Mouse (Mus musculus) urinary bladder, postnatal 14 days (tissue): ENCODE data around the gene Arl4c.

Experiments used
- DNase-seq: peaks from one replicate; pipeline ENCODE4 v3.0.0; 2021; ENCODE audit warnings: low spot score

Arl4c gene

DNA sequence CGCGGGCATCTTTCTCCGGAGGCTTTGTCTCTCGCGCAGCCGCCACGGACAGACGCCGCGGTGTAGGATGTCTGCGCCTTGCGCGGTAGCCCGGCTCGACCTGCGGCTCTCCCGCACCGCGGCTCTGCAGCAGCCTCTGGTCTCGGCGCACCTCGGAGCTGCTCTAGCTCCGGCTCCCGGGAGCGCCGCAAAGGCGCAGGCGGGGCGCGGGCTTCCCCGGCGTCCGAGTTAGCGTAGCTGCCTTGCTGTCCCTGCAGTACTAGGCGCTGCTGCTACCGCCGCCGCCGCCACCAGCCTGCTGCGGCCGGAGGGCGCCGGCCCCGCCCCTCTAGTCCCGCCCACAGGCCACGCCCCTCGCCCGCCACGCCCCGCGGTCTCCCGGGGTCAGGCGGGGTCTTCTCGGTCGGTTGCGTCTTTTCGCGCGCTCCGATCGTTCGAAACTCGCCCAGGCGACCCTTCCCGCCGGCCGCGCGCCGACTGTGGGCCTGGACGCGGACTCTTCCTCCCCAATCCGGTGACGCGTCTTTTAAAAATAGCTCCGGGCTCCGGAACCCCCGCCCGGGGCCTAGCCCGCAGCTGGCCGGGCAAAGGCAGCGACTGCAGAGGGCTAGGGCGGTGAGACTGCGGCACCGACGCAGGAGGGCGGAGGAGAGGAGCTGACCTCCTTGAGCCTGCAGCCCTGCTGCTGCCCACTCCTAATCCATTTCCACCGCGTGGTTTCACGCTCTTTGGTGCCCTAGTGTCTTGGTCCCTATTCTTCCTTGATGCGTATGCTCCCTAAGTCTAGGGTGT, at the start of gene Arl4c:
TSS of gene Arl4c (minus strand) at position 352 of the 792 bp plus-strand sequence.
- peak; percentile 80 for DNase-seq

DNA sequence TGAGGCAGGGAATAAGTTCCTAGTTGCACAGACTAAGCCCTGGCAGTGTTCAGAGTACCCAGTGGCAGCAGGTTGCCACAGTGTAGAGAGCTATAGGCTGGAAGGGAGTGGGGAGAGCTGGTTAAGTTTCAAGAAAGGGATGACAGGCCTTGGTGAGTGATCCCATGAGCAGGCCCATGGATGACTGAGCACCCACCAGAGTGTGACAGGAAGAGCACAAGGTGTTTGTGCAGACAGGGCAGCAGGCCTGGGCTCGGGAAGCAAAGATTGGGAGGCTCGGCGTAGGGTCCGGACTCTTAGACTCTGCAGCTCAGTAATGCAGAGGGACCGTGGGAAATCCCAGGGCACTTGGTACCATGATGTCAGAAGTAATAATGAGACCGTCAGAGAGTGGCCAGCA, 49.3 kb upstream of the Arl4c start:
- no peak for DNase-seq

DNA sequence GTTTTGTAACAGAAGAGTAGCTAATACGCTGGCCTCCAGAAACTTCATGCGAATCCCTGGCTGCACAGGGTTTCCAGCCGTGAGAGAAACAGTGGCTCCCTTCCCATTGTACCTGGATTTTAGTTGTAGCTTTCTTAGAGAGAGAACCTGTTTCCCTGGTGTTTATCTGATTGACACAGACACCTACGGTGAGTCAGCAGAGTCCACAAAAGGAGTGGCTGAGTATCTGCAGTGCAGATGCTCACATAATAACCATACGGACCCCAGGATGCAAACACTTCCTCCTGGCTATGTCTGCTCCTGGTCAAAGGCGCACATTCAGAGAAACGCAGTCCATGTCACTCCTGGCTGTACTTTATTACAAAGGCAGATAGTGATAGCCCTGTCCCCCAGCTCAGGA, 48.6 kb upstream of the Arl4c start:
- peak; percentile 9 for DNase-seq

DNA sequence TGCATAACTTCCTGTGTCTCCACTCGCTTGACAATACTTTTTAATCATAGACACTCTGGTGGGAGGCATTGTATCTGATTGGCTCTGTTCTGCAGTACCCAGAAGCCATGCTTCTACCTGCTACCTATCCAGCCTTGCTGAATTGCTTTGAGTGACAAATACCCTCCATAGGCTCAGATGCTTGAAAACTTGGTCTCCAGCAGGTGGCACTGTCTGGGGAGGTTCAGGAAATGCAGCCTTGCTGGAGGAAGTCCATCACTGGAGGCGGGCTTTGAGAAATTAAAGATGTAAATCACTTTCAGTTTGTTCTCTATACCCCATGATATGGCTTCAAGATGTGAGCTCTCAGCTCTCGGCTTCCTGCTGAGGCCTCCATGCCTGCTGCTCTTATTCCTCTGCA, 48.1 kb upstream of the Arl4c start:
- peak; percentile 61 for DNase-seq

DNA sequence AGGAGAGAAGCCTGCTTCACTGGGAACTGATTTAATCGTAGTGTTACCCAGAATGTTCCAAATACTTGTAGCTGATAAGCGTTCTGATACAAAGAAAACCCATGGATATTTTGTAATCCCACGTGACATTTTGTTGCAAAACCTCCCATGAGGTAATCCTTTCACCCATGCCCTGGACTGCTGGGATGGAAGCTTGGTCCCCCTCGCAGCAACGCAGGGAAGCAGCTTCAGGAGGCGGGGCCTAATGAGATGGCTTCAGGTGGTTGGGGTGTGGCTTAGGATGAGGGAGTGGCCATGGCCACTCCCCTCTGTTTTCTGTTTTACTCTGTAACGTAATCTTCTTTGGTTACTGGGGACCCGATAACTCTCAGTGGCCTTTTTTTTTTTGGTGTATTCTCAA, 47.1 kb upstream of the Arl4c start:
- DNase-seq = no peak

DNA sequence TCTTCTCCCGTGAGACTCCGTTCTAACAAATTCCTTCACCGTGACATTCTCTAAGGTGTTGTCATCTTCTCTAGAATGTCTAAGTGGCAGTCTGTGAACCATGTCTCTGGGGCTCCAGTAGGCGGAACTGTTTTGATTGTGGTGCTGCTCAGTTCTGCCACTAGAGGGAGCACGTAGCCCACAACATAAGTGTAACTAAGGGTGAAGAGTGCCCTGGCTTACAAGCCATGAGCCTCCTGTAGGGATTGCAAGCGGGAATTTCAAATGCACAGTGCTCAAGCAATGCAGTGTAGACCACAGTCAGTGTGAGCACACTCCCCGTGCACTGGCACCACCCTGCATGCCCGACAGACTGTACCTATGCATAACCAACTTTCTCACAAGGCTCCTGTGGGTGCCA, 43.2 kb upstream of the Arl4c start:
- peak; percentile 80 for DNase-seq

DNA sequence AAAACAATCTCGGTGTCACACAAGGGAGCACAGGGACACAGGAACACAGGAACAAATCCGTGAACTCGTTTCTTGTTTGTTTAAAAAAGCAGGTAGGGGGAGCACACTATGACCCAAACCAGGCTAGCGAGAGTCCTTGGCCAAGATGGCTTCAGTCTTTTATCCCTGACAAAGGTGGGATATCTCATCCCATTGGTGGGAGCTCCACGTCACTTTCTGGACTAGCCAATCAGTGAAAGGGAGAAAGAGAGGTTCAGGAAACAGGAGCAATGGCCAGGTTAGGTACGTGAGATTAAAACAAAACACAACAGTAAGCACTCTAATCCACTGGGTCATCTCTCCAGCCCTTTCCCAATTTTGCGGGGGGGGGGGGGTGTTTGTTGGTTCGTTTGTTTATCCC, 42.2 kb upstream of the Arl4c start:
- no peak for DNase-seq

DNA sequence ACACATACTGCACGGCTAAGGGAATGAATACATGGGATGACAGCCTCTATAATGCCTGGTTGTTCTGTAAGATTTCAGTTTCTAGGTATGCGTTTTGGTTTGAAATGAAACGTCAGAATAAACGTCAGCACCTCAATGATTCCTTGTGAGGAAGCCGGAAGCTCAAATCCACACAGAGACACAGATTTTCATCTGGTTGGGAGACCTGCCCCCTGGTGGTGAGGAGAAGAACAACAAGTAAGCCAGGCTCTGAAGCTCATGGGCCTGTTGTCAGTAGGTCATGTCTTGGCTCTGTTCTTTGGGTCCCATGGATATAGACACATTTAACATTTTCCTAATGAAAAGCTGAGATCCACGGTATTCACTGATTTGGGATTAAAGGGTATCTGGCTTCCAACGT, 40.4 kb upstream of the Arl4c start:
- DNase-seq = peak; percentile 48

DNA sequence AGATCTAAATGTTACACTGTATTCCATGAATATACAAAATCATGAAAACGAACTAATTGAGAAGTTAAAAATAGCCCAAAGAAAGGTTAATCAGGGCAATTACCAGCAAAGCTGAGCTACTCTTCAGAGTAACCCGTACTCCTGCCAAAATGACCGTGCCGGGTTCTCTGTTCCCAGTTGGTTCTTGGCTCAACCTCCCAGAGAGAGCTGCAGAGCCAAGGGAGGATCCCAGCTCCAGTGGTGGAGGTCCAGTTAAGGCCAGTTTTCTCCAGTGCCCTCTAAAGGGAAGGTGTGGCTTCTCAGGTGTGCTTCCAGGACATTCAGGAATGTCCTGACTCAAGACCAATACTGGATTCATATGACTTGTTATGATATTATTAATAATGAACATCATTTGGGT, 37.5 kb upstream of the Arl4c start:
- no peak for DNase-seq

DNA sequence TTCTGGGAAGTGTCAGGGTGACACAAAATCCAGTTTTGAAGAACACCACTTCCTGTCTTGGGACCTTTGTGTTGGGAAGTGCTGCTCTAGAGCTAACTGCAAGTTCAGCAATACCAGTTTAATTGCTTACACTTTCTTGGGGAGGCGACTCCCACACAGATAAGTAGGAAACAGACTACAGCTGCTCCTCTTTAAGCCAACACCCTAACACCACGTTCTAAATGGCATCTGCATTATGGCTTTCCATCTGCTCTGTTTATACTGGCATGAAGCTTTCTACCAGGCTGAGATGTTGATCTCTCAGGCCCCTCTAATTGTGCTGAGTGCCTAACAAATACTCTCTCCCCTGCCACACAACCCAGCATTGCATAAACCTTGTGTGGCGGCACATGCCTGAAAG, 36.9 kb upstream of the Arl4c start:
- DNase-seq = no peak

DNA sequence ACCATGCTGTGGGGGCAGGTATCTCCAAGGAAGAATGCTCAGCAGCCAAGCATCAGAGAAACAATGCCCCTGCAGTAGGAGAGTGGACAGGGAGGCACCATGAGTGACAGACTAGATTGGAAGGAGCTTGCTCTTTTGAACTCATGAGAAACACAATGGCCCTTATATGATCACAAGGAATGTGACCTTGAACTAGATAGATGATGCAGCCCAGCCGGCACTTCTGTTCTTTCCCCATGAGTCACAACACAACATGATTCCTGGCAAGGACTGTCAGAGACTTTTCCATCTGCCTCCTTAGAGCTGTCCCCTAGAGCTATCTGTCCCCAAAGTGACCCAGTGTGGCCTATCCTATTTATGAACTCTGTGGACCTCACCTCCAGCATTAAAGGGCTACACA, 27.5 kb upstream of the Arl4c start:
- no peak for DNase-seq

DNA sequence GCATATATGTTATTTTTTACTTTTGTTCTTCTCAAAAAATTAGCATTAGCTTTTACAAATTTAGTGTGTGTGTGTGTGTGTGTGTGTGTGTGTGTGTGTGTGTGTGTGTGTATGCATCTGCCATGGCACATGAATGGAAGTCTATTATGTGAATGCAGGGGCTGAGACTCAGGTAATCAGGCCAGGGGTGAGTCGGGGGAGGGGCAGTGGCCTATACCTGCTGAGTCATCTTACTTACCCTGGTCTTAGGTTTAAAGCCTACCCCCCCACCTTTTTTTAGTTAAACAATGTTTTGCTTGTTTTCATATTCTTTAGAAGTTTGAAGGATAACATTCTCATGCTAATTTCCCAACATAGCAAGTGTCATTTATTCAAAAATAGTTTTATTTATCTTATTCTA, 25.3 kb upstream of the Arl4c start:
- DNase-seq = no peak

DNA sequence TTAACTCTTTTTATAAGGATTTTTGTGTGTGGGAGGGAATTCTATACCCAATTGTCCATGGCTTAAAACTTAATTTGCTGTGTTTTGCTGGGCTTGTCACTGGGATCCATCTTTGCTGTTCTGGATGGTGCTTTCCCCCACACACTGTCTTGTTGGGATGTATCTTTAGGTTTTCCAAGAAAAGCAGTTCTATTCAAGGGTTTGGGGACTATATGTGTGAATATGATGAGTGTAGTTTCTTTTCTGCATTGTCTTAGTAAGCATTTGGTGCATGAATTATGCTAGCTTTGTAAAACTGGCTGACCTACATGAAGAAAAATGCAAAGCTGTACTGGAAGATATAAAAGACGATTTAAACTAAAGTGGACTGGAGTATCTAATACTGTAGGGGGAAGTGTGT, 23.7 kb upstream of the Arl4c start:
- no peak for DNase-seq

DNA sequence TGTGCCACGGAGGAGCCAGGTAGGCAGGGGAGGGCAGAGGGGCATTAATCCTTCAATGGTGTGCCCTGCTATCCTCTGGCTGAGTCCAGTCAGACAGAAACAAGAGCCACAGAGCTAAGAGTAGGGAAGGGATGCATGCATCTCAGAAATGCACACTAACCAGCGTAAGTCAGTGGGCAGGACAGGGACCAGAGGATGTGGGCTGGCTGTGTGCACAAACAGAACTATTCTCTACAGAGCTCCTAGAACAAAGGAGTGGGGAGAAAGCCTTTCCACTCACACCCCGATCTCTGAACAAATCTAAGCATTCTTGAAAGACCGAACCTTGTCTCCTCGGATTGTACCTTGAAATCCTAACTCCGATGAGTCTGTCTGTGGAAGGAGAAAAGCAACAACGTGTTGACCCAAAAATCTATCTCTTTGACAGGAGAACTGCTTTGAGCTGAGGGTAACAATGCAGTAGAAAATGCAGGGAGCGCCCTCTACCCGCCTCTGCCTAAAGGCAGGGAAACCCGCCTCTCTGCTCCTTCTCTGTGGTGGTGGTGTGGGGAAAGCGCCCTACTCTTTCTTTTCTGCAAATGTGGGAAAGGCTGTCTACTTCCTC, 18.7 kb upstream of the Arl4c start:
- no peak for DNase-seq

DNA sequence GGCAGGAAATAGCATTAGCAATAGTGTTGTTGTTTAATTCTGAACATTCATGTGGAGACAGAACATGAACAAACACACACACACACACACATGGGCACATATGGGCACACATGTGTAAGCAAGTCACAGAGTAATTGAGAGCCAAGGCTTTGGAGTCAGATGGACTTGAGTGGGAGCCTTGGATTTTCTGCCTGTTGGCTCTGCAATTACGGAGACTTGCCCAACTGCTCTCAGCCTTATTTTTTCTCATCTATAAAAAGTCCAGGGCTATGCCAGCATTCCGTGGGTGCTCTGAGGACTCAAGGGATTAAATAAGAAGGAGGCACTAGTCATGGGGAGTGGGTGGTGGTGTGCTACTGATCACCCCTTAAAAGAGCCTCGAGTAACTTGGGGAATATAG, 16.5 kb upstream of the Arl4c start:
- DNase-seq = no peak

DNA sequence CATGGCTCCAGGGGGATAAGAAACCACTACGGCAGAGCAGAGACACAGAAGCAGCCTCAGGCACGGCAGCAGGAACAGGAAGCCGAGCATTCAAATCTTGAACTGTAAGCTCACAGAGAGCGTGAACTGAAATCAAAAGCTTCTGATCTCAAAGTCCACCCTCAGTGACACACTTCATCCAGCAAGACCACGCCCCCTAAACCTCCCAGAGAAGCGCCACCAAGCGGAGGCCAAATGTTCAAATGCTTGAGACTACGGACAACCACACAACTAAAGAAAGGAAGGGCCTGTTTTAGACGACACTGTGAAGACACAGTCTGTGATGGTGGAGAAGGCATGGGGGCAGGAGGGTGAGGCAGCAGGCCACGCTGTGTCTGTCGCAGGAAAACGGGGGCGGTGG, 15.7 kb upstream of the Arl4c start:
- DNase-seq = no peak

DNA sequence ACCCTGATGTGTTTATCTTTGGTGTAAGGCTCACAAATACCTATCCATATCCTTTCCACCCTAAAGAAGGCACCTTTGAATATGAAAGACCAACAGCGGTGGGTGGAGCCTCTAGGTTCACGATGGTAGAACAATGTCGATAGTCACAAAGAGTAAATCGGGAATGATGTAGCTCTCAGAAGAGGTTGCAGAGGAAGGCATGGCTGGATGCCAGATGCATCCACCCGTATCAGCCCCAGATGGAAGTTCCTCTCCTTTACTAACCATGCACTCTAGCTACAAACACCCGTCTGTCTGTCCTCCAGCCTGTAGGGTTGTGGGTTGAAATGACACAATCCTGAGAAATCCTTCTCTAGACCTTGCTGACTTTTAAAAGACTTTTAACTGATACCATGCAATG, 10.0 kb upstream of the Arl4c start:
- DNase-seq = no peak

DNA sequence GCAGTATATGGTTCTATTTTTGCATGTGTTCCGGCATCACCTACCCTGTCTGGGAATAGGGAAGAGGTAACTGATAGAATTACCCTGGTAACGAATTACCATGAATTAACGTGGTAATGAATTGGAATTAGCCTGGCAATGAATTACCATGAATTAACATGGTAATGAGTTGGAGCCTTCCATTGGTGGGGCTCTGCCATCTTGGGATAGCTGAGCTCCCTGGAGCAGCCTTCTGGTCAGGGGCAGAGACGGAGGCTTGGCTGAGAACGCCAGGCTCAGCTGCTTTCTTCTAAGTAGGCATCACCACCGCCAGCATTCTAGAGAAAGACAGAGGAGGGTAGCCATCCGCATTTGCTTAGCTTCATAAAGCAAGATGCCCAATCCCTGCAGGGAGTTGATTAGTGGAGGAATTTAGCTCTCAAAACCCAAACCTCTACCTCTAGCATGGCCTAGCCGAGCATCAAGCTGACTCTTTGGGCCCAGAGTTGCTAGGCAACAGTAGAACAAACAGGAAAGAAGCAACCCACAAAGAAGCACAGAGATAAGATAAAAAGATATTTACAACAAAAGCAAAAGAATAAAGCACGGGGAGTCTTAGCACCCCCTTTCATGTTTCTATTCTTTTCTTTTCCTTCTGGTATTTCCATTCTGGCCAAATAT, 6.8 kb upstream of the Arl4c start:
- no peak for DNase-seq

DNA sequence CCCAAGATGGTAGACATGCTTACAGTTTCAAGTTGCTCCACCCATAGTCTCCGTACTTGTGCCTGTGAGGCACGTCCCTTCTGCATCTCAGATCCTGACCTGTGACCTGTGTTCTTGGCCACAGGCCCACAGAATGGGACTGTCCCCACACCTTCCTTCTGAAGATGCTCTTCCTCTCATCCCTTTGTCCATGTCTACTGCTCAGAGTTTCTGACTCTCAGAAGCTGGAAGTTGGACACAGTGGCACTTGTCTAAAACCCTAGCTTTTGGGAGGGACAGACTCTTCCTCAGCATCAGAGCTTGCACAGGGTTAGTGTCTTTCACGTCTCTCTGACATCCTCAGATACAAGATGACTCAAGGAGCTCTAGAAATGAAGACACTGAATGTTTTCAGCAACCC, 6.2 kb upstream of the Arl4c start:
- DNase-seq = no peak

DNA sequence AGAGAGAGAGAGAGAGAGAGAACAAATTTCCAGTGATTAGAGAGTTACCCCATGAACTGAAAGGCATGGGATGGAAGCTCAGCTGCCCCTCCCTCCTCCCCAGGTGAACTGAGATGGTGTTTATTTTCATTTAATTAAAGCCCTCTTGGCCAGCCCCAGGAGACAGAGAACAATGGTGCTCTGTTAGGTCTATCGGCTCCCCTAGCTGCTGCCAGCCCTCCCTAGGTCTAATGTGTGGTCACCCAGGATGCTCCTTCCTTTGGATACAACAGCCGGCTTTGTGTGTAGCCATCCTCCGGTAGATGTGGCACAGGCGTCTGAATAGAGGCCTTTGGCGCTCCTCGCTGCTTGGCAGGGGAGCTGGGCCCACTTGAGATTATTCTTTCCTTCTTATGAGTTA, 5.5 kb upstream of the Arl4c start:
- DNase-seq = no peak

DNA sequence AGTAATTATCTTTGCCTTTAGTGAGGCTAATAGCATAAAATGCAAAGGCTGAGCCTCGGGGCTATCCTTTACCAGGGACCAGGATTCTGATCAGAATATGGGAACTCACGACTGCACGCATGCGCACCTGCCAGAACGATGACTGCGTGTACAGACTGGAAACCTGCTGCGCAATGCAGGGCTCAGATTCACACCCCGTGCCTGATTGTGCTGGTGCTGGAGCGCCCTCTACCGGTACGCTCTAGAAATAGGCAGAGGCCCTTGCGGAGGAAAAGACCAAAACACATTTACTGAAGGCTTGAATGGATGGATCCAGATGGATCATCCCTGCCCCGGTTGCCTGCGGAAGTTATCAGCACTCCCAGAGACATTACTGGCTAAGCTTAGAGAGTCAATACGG, 3.8 kb upstream of the Arl4c start:
- peak; percentile 93 for DNase-seq

DNA sequence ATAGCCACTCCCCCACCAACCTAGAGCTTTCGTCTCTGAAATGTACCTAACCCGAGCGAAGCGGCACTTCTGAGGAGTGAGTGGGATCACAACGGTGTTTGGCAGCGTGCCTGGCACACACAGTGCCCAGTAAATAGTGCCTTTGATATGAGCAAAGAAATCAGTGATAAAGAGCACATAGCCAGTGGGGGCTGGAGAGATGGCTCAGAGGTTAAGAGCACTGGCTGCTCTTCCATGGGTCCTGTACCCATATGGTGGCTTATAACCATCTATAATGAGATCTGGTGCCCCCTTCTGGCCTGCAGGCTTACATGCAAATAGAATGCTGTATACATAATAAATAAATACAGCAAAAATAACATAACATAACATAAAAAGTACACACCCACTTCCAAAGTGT, 3.0 kb upstream of the Arl4c start:
- peak; percentile 57 for DNase-seq
